Mouse (Mus musculus) heart, embryonic 15.5 days (tissue): Measurements from ENCODE around the gene 1500009C09Rik. TPM values are rescaled to one million over a fixed set of nuclear protein-coding genes. Genes with fewer than 3 reads are reported as not detected.

Experiments
- ATAC-seq: fragments of 200-750 bp; cut with Nextera tagmentation; replicated peaks from 2 replicates; pipeline ENCODE4 v1.8.0; 2017; ENCODE audit warnings: low read depth, moderate TSS enrichment; ENCODE audit not compliant: insufficient number of reproducible peaks, insufficient read depth, low FRiP score
- H3K27ac ChIP-seq: fragments of 300-500 bp; sonication (generic); 2 replicates; pipeline ENCODE4 v1.5.1; 2015; ENCODE audit warnings: mild to moderate bottlenecking, inconsistent platforms
- H3K27me3 ChIP-seq: fragments of 300-500 bp; sonication (generic); 2 replicates; pipeline ENCODE4 v1.6.1; 2015; ENCODE audit warnings: inconsistent platforms
- H3K36me3 ChIP-seq: fragments of 300-500 bp; sonication (generic); 2 replicates; pipeline ENCODE4 v1.6.1; 2015; ENCODE audit warnings: mild to moderate bottlenecking, inconsistent platforms
- H3K4me1 ChIP-seq: fragments of 300-500 bp; sonication (generic); replicated peaks from 2 replicates; pipeline ENCODE4 v1.6.1; 2015; ENCODE audit warnings: inconsistent platforms
- H3K4me2 ChIP-seq: fragments of 300-500 bp; sonication (generic); 2 replicates; pipeline ENCODE4 v1.6.1; 2015; ENCODE audit warnings: inconsistent platforms, mild to moderate bottlenecking, moderate library complexity
- H3K4me3 ChIP-seq: fragments of 300-500 bp; sonication (generic); 2 replicates; pipeline ENCODE4 v1.5.1; 2015; ENCODE audit warnings: mild to moderate bottlenecking, inconsistent platforms
- H3K9ac ChIP-seq: fragments of 300-500 bp; sonication (generic); 2 replicates; pipeline ENCODE4 v1.6.1; 2015; ENCODE audit warnings: mild to moderate bottlenecking, inconsistent platforms
- H3K9me3 ChIP-seq: fragments of 300-500 bp; sonication (generic); replicated peaks from 2 replicates; pipeline ENCODE4 v1.6.1; 2016; ENCODE audit warnings: inconsistent platforms
- WGBS: fragments of 180-500 bp; shearing (Covaris S2); methylation state at CpG from one replicate; pipeline ENCODE4 v1.1.7; 2015; ENCODE audit warnings: mixed read lengths; 5-methylcytosine and 5-hydroxymethylcytosine counted together
- polyA plus RNA-seq: library from polyadenylated mRNA; unstranded; fragments of >200 nt; fragmentation: Nextera tagmentation; extraction: Ambion mirVana; gene quantifications from 2 replicates; pipeline ENCODE4 v1.2.1, GENCODE M21; 2015

The 1500009C09Rik gene
- polyA plus RNA-seq, 1 experiment from 2014 or later = not detected

- Histone ChIP-seq H3K4me2 (no peak overlapping the region), H3K4me1 (peaks cover 28% of the 10 kb centered on the region), H3K4me3 (no peak overlapping the region), H3K27me3 (peaks cover 88% of the 10 kb centered on the region), H3K9me3 (no peaks in the 10 kb centered on the region), H3K36me3 (no peaks in the 10 kb centered on the region), H3K27ac (no peak overlapping the region), H3K9ac (no peak overlapping the region)
- no peak for ATAC-seq
- 73% methylated on average over 14 of the region's 14 CpGs for WGBS
Measured at GRCm38 (mm10) chr15:82221104-82221860, 30.9 kb upstream of the 1500009C09Rik start.

GRCm38 (mm10) chr15:82223251-82223650 lies 28.9 kb upstream of the 1500009C09Rik start:
- WGBS = 19% methylated on average over 7 of the region's 7 CpGs

GRCm38 (mm10) chr15:82223657-82224601 lies 28.3 kb upstream of the 1500009C09Rik start, which contains the start of gene Tnfrsf13c:
Tnfrsf13c (minus strand) TSS chr15:82224369.
- peak within 1 kb of the TSS; percentile 44 for H3K4me3 ChIP-seq
- no peaks in the 10 kb centered on the region for H3K36me3 ChIP-seq
- 2% methylated on average over 44 of the region's 44 CpGs for WGBS
- H3K9me3 ChIP-seq = no peaks in the 10 kb centered on the region
- H3K4me2 ChIP-seq = peak within 1 kb of the TSS; percentile 73
- peaks cover 65% of the 10 kb centered on the region for H3K27me3 ChIP-seq
- no peak within 1 kb of the TSS for H3K27ac ChIP-seq
- H3K4me1 ChIP-seq = peaks cover 17% of the 10 kb centered on the region
- H3K9ac ChIP-seq = no peak within 1 kb of the TSS
- peak; percentile 25; the same call in 1 of the 2 replicates for ATAC-seq

More at GRCm38 (mm10) chr15:82223251-82223650, 28.9 kb upstream of the 1500009C09Rik start:
- H3K4me3 ChIP-seq = no peak overlapping the region
- no peaks in the 10 kb centered on the region for H3K36me3 ChIP-seq
- H3K4me1 ChIP-seq = peaks cover 17% of the 10 kb centered on the region
- peaks cover 71% of the 10 kb centered on the region for H3K27me3 ChIP-seq
- H3K9ac ChIP-seq = no peak overlapping the region
- no peak overlapping the region for H3K27ac ChIP-seq
- no peaks in the 10 kb centered on the region for H3K9me3 ChIP-seq
- H3K4me2 ChIP-seq = no peak overlapping the region
- ATAC-seq = no peak

GRCm38 (mm10) chr15:82224602-82225215 lies 27.5 kb upstream of the 1500009C09Rik start:
- Histone ChIP-seq H3K36me3 (no peaks in the 10 kb centered on the region), H3K4me1 (peaks cover 22% of the 10 kb centered on the region), H3K4me2 (peak overlapping the region; percentile 73), H3K27ac (no peak overlapping the region), H3K9ac (no peak overlapping the region), H3K27me3 (peaks cover 65% of the 10 kb centered on the region), H3K4me3 (peak overlapping the region; percentile 44), H3K9me3 (no peaks in the 10 kb centered on the region)
- ATAC-seq = 0 out of 2 replicates have a peak, but pooled peaks have one; percentile 23
- WGBS = 33% methylated on average over 7 of the region's 7 CpGs

- no peak overlapping the region for H3K27ac ChIP-seq
- no peaks in the 10 kb centered on the region for H3K9me3 ChIP-seq
- WGBS = 85% methylated on average over 5 of the region's 5 CpGs
- H3K9ac ChIP-seq = no peak overlapping the region
- no peak for ATAC-seq
- no peaks in the 10 kb centered on the region for H3K36me3 ChIP-seq
- peaks cover 62% of the 10 kb centered on the region for H3K27me3 ChIP-seq
- H3K4me3 ChIP-seq = no peak overlapping the region
- no peak overlapping the region for H3K4me2 ChIP-seq
- H3K4me1 ChIP-seq = peaks cover 22% of the 10 kb centered on the region
Measured at GRCm38 (mm10) chr15:82225769-82226168, 26.4 kb upstream of the 1500009C09Rik start.

- Histone ChIP-seq H3K4me2 (no peak overlapping the region), H3K4me1 (peaks cover 11% of the 10 kb centered on the region), H3K36me3 (no peaks in the 10 kb centered on the region), H3K9me3 (no peaks in the 10 kb centered on the region), H3K27me3 (peaks cover 26% of the 10 kb centered on the region), H3K27ac (no peak overlapping the region), H3K4me3 (no peak overlapping the region), H3K9ac (no peak overlapping the region)
- WGBS = 33% methylated on average over 11 of the region's 11 CpGs
- no peak for ATAC-seq
Measured at GRCm38 (mm10) chr15:82229542-82230045, 22.6 kb upstream of the 1500009C09Rik start.

GRCm38 (mm10) chr15:82230098-82230611 lies 22.0 kb upstream of the 1500009C09Rik start:
- peaks cover 20% of the 10 kb centered on the region for H3K27me3 ChIP-seq
- H3K4me2 ChIP-seq = no peak overlapping the region
- peaks cover 10% of the 10 kb centered on the region for H3K4me1 ChIP-seq
- ATAC-seq = no peak
- 76% methylated on average over 6 of the region's 6 CpGs for WGBS
- H3K27ac ChIP-seq = no peak overlapping the region
- no peaks in the 10 kb centered on the region for H3K36me3 ChIP-seq
- H3K9me3 ChIP-seq = no peaks in the 10 kb centered on the region
- no peak overlapping the region for H3K4me3 ChIP-seq
- no peak overlapping the region for H3K9ac ChIP-seq

GRCm38 (mm10) chr15:82231100-82231499 lies 21.1 kb upstream of the 1500009C09Rik start:
- Histone ChIP-seq H3K4me1 (peaks cover 10% of the 10 kb centered on the region), H3K27me3 (peaks cover 11% of the 10 kb centered on the region), H3K4me3 (no peak overlapping the region), H3K27ac (no peak overlapping the region), H3K9ac (no peak overlapping the region), H3K4me2 (no peak overlapping the region), H3K36me3 (no peaks in the 10 kb centered on the region), H3K9me3 (no peaks in the 10 kb centered on the region)
- no peak for ATAC-seq
- WGBS = 73% methylated on average over 4 of the region's 4 CpGs

- H3K9me3 ChIP-seq = no peaks in the 10 kb centered on the region
- peaks cover 10% of the 10 kb centered on the region for H3K4me1 ChIP-seq
- H3K4me3 ChIP-seq = no peak overlapping the region
- H3K27ac ChIP-seq = no peak overlapping the region
- no peak overlapping the region for H3K9ac ChIP-seq
- no peaks in the 10 kb centered on the region for H3K36me3 ChIP-seq
- WGBS = 58% methylated on average over 11 of the region's 11 CpGs
- H3K4me2 ChIP-seq = no peak overlapping the region
- H3K27me3 ChIP-seq = peaks cover 10% of the 10 kb centered on the region; the same call in 1 of the 2 replicates
- no peak for ATAC-seq
Measured at GRCm38 (mm10) chr15:82231591-82232378, 20.4 kb upstream of the 1500009C09Rik start.

GRCm38 (mm10) chr15:82232651-82233050 lies 19.5 kb upstream of the 1500009C09Rik start:
- Histone ChIP-seq H3K27me3 (peaks cover 10% of the 10 kb centered on the region; the same call in 1 of the 2 replicates), H3K4me2 (no peak overlapping the region), H3K27ac (no peak overlapping the region), H3K4me3 (no peak overlapping the region), H3K4me1 (peaks cover 10% of the 10 kb centered on the region), H3K9ac (no peak overlapping the region), H3K36me3 (no peaks in the 10 kb centered on the region), H3K9me3 (no peaks in the 10 kb centered on the region)
- WGBS = 73% methylated on average over 4 of the region's 4 CpGs
- ATAC-seq = no peak
